Mouse (Mus musculus): ENCODE measurements around the gene Kif27.

Kif27 gene

DNA sequence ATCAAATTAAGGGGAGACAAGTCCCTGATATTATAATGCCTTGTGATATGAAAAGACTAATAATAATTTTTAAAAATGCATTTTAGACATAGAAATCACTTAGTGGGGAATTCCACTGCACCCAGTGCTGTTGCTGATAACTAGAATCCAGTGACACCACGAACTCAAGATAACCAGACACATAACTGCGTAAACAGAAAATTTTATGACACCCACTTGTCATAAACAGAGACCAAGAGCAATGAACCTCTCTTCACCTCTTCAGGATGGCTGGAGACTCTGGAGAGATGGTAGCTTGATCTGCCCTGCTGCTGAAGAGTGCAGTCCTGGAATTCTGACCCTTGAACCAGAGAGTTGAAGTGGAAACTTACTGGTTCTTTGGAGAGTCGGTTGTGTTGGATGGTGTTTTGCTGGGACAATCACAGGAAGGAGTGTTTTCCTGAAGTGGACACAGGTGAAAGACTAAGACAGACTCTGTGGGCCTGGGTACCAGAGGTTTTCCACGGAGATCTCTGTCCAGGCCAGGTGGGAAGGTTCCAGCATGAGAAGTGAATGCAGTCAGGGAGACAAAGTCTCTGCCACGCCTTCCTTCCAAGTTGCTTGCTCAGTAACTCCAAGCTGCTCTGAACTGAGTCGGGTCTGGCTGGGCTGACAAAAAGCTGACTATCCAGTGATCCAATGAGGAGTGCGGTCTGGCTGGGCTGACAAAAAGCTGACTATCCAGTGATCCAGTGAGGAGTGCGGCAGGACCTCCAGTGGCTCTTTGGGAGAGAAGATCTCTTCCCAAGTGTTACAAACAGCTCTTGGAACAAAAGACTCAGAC, 5.6 kb upstream of the Kif27 start:
- DNase-seq, result no peak

- no peak for DNase-seq
Observed at GRCm38 (mm10) chr13:58359304-58359653, 357 bp upstream of the Kif27 start.

GRCm38 (mm10) chr13:58352996-58353395, 5.9 kb downstream of the Kif27 start:
- DNase-seq, result no peak

- no peak for DNase-seq
Observed at GRCm38 (mm10) chr13:58350606-58351005, 8.3 kb downstream of the Kif27 start.

DNA sequence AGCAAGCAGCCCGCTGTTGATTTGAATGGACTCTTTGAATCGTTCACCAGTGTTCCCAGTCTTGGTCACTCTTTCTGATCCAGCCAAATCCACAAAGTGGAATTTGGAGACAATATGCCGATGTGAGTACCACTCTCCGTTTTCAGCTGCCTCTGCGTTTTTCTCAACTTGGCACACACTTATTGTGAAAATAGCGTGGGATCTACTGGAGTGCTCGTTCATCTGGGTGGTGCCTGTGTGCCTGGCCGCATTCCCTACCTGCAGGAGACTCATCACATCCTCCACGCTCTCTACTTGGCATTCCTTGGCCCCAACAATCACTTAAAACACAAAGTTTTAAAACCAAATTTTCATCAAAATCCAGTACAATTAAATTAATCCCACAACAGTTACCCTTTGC, 14.4 kb downstream of the Kif27 start:
- DNase-seq, result no peak

DNA sequence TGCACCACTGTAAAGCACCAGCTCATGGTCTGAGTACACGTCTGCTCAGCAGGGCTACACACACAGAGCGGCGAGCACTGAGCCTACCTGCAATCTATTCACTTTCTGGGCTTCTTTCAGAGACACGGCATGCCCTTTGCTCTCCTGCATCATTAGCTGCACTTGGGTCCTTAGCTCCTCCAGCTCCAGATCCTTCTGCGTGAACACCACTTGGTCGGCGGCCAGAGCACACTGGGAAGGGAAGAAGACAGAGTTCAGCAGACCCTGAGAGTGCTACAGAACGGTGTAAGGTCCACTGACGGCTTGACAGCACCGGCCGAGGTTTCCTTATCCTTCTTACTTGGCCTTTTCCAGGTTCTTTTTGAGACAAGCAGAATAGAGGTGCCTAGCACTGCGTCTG, 21.5 kb downstream of the Kif27 start:
- DNase-seq, result no peak

DNA sequence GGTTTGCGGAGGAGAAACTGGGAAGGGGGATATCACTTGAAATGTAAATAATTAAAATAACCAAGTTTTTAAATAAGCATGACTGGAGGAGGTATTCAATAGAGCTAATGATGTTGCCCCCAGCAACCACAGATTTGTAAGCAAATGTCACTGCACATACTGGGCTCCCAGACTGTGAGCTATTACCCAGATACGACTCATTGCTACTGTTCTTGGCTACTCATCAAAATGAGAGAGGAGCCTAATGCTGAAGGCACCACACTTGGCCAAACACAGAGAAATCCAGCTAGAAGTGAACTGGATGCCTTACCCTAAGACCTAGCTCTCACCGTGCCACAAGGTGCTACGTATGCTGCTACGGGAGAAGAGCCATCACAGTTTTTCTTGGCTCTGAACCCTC, 24.8 kb downstream of the Kif27 start:
- DNase-seq, result no peak

GRCm38 (mm10) chr13:58317768-58318167, 41.2 kb downstream of the Kif27 start:
- no peak for DNase-seq

GRCm38 (mm10) chr13:58314991-58315390, 43.9 kb downstream of the Kif27 start:
- no peak for DNase-seq

- no peak for DNase-seq
Observed at GRCm38 (mm10) chr13:58313758-58314157, 45.2 kb downstream of the Kif27 start.

DNA sequence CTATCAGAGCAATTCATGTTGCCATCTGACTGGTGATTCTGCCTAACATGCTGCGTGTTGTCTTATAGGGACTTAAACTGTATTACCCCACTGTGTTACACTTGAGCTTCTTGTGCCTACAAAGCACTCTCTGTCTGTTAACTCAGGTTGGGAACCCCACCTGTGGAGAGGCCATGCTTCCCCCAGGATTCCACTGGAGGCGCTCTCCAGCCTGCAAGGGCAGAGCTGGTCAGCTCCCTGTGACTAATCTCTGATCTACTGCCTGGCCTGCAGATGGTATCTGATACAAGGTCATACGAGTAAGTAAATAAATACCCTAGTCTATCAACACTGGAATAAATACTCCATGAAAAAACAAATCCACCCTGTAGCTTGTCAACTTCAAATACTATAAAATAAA, 47.6 kb downstream of the Kif27 start:
- no peak for DNase-seq

GRCm38 (mm10) chr13:58309499-58309898, 49.4 kb downstream of the Kif27 start:
- no peak for DNase-seq

GRCm38 (mm10) chr13:58307453-58307852, 51.5 kb downstream of the Kif27 start:
- no peak for DNase-seq

DNA sequence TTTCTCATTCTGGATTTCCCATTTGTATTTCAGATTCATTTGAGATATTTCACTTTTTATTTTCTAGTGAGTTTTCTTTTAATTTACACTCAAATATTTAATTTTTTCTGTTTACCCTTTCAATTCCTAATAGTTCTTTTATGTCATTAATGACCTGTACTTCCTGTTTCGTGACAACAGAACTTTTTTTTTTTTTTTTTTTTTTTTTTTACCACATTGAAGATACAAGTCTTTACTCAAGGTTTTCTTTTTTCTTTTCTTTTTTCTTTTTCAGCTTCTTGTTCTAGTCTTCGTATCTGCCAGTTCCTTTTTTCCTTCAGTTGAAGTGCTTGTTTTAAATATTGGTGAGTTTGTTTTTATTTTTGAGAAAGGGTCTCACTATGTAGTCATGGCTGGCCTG, 53.7 kb downstream of the Kif27 start:
- DNase-seq, result no peak

GRCm38 (mm10) chr13:58302421-58303145, 56.3 kb downstream of the Kif27 start:
- DNase-seq, result no peak

DNA sequence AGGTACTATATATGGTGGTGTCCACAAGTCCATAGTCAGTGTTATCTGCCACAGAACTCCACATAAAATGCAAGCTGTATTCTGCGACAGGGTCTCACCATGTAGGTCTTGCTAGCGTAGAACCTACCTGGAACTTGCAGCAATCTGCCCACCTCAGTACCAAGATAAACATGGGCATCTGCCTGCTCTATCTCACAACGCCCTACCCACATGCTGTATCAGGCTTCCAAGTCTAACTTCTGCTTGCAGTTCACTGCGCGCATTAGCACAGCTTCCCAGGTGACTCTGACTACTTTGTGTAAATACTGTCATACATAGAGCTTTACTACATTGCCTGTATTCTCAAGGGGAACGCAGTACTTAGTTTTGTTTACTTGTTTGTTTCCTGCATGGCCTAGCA, 57.0 kb downstream of the Kif27 start:
- DNase-seq, result no peak

- DNase-seq, result no peak
Observed at GRCm38 (mm10) chr13:58298756-58299155, 60.2 kb downstream of the Kif27 start.

GRCm38 (mm10) chr13:58295582-58295981, 63.3 kb downstream of the Kif27 start:
- DNase-seq, result no peak

GRCm38 (mm10) chr13:58292811-58293210, 66.1 kb downstream of the Kif27 start:
- no peak for DNase-seq

DNA sequence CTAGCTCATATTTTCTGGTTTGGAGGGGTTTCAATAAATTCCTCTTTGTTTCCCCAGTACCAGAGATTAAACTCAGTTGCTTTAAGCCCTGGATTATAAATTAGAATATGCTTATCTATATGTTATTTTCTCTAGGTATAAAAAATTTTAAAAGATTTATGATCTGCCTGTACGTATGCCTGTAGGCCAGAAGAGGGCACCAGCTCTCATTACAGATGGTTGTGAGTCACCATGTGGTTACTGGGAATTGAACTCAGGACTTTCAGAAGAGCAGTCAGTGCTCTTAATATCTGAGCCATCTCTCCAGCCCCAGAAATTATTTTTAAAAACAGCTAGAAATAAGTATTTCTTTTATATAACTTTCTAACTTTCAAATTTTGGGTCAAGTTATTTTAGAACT, 69.6 kb downstream of the Kif27 start:
- no peak for DNase-seq

DNA sequence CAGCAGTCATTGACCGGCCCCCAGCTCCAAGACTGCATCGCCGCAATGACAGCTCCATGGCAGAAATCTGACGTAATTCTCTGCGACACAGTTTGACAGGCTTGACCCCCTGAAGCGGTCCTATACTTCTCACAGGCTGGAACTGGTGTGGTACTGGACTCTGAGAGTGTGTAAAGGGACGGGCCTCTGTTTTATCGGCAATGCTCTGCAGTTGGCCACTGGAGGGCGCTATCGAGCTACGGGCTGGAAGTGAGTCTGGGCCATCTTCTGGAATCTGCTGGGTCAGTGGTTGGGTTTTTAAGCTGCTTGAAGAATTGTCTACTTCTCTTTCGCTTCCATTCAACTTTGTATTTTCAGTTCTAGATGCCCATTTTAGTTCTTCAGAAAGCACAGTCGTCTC, 71.1 kb downstream of the Kif27 start:
- peak; percentile 47 to 76 for DNase-seq

DNA sequence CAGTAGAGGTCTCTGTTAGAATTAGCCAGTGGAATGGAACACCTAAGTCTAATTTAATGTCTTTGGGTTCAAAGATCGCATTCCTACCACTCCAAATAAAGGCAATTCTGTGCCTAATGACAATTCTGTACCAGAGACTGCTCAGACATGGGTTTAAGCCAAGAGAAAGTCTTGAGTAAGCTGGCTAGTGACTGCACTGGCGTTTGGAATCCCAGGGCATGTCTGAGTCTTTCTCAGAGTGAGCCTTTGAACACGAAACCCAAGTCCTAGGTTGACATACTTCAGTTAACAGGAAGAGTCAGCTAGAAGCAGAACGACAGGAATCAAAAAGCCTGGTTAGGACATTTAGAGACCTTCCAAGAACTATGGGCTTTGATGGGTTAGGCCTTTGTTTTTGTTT, 75.5 kb downstream of the Kif27 start:
- DNase-seq, result no peak

DNA sequence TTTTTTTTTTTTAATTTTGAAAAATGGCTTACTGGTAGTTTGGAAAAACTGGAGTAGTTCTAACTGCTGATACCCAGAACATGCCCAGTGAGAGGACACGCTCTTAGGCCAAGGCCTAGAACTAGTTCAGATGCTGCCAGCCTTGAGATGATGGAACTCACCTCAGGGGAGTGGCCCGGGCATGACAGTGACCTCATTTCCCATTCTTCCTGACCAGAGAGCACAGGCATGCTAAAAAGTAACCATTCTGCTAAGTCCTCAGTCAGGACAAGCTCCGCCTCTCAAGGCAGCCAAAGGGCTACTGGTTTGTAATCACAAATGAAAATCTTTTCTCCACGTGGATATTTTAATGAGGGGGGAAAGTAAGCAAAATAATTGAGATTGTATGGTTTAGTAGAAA, 77.0 kb downstream of the Kif27 start:
- DNase-seq, result no peak

DNA sequence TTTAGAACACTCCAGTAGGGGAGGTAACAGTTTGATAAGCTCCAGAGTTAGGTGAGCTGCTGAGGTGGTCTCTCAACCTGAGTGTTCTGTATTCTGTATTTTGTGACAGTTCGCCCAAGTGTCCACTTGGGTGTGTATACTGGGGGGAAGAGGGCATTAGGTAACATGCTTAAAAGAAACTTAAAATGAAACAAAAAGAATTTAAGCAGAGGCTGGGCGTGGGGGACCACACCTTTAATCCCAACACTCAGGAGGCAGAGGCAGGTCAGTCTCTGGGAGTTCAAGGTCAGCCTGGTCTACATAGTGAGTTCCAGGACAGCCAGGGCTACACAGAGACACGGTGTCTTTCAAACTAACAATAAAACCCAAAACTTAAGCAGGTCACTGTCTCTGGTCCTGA, 78.4 kb downstream of the Kif27 start:
- no peak for DNase-seq

DNA sequence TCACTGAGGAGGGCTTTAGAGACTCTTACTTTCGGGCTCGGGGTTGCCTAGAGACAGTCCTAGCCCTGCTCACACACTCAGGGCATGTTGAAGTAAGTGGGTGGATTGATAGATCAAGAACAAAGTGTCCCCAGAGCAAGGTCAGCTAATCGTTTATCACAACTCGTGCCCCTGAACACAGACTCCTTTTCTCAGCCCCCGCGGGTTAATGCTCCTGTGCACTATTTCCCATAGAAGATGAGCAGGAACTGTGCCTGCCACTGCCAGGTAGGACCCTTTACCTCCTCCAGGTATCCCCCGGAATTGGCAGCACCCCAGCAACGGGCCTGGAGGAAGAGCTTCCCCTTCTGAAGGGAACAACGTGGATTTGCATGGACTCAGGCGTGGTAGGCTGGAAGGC, 82.7 kb downstream of the Kif27 start:
- no peak for DNase-seq
